Mouse (Mus musculus): Measurements from ENCODE around the gene Rad51b. TPM values are rescaled to one million over a fixed set of nuclear protein-coding genes. Genes with fewer than 3 reads are reported as not detected.

Gene Rad51b
- total and polyA plus RNA-seq, 3 experiments: 6.5 to 8.6 (median 8.5) TPM

GRCm38 (mm10) chr12:79642715-79643114, 345.6 kb downstream of the Rad51b start (continued):
- TF ChIP-seq MXI1 (IDR thresholded peaks at IDR 0.05; ENCODE audit: low read depth, low read length) (no peak; the same call in 1 of the 2 replicates), CHD1 (IDR thresholded peaks at IDR 0.05; ENCODE audit: low read depth, low read length) (no peak), NRF1 (IDR thresholded peaks at IDR 0.05; ENCODE audit: low read depth, low read length) (no peak), MAFK (IDR thresholded peaks at IDR 0.05; ENCODE audit: insufficient replicate concordance, low read length) (peak; percentile 64; the same call in 1 of the 2 replicates), ZC3H11A (IDR thresholded peaks at IDR 0.05; ENCODE audit: low read depth, low read length) (no peak), HCFC1 (IDR thresholded peaks at IDR 0.05; ENCODE audit: low read depth, low read length) (0 out of 2 replicates have a peak, but pooled peaks have one; percentile 28), PAX5 (IDR thresholded peaks at IDR 0.05; ENCODE audit: low read length) (no peak), NELFE (IDR thresholded peaks at IDR 0.05; ENCODE audit: low read depth, low read length) (no peak), EP300 (IDR thresholded peaks at IDR 0.05; ENCODE audit: low read length) (peak; percentile 97), RCOR1 (conservative IDR thresholded peaks at IDR 0.05; ENCODE audit: low read depth, low read length) (0 out of 2 replicates have a peak, but pooled peaks have one; percentile 74), MAZ (IDR thresholded peaks at IDR 0.05; ENCODE audit: low read depth, low read length) (no peak), USF2 (conservative IDR thresholded peaks at IDR 0.05; ENCODE audit: low read depth, low read length) (no peak), E2F4 (IDR thresholded peaks at IDR 0.05; ENCODE audit: insufficient replicate concordance, low read depth, low read length) (no peak), TBP (conservative IDR thresholded peaks at IDR 0.05; ENCODE audit: low read depth, low read length) (peak; percentile 61), MYC (IDR thresholded peaks at IDR 0.05; ENCODE audit: low read depth, low read length) (peak; percentile 87), IRF4 (IDR thresholded peaks at IDR 0.05; ENCODE audit: low read depth, low read length) (peak; percentile 96), ZNF384 (IDR thresholded peaks at IDR 0.05; ENCODE audit: low read depth, low read length) (no peak)

DNA sequence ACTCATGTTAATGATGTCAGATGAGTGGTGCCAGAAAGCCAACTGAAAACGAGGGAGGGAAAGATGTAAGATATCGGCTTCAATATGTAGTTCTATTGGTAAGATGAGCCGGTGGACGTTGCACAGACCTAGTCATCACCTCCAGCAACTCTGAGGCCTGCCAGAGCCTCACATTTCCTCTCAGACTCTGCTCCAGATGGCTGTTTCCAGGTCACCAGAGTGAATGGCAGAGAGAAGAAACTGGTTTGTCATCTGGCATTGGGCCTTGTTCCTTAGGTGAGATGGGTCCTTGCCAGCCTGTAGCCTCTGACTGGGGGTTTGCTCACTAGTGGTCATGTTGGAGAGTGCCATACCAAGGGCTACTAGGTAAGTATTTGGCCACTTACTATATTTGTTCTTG, 348.6 kb downstream of the Rad51b start:
- Histone ChIP-seq H3K9ac (ENCODE audit: insufficient read depth, low read depth) (peak overlapping the region; percentile 45; the same call in 1 of the 2 replicates), H3K27me3 (replicated peaks) (no peaks in the 10 kb centered on the region), H3K4me3 (replicated peaks in 1 of 3; ENCODE audit: low read depth in 2 of 3, low read length in 2 of 3, poor library complexity in 1 of 3) (no peak overlapping the region), H3K27ac (ENCODE audit: insufficient read depth, low read depth) (peak overlapping the region; percentile 99), H3K36me3 (replicated peaks in 1 of 2; ENCODE audit: control insufficient read depth in 1 of 2, insufficient read depth in 1 of 2, low read length in 1 of 2) (no peaks in the 10 kb centered on the region), H3K9me3 (replicated peaks; ENCODE audit: low read length) (no peaks in the 10 kb centered on the region), H3K4me2 (ENCODE audit: insufficient read depth, low read depth, poor library complexity, severe bottlenecking) (peak overlapping the region; percentile 4; the same call in 1 of the 2 replicates), H3K79me2 (replicated peaks; ENCODE audit: control insufficient read depth, extremely low read depth, insufficient read depth, poor library complexity, severe bottlenecking) (no peaks in the 10 kb centered on the region), H3K4me1 (ENCODE audit: control insufficient read depth in 1 of 2, insufficient read depth in 2 of 2) (peaks cover 34 to 95% of the 10 kb centered on the region in 2 experiments)
- dilution Hi-C loops (cut with MboI; ENCODE audit: extremely low pct_ligation_motif_present, extremely low pct_unique_long_range_greater_than_20kb, low sequenced_read_pairs): no loop called here
- TF ChIP-seq NRF1 (IDR thresholded peaks at IDR 0.05; ENCODE audit: low read depth, low read length) (no peak), MYC (IDR thresholded peaks at IDR 0.05; ENCODE audit: low read depth, low read length) (no peak), MAZ (IDR thresholded peaks at IDR 0.05; ENCODE audit: low read depth, low read length) (no peak), BHLHE40 (IDR thresholded peaks at IDR 0.05; ENCODE audit: low read depth, low read length) (no peak), IRF4 (IDR thresholded peaks at IDR 0.05; ENCODE audit: low read depth, low read length) (no peak)
- no peak for DNase-seq (ENCODE audit: extremely low read depth)
- in situ Hi-C loops (cut with MboI; ENCODE audit: low pct_ligation_motif_present, low pct_unique_long_range_greater_than_20kb, low sequenced_read_pairs): no loop called here
